Mouse (Mus musculus): ENCODE measurements around the gene Selenop. TPM values are rescaled to one million over a fixed set of nuclear protein-coding genes. Genes with fewer than 3 reads are reported as not detected.

Selenop gene
- polyA plus RNA-seq, 1 experiment, result 1,045 TPM

DNA sequence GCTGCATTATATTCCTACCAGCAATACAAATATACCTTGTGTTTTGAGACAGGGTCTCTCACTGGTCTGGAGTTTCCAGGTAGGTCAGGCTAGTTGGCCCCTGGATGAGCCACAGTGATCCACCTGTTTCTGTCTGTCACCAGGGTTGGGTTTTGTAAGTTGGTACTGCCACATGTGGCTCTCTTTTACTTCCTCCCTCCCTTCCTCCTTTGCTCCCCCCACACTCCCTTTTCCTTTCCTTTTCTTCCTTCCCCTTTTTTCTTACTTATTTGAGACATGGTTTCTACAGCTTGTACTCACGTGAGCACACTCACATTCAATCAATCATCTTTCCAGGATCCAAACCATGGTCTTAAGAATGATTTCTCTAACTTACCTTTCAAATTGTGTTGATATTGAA, 25.1 kb downstream of the Selenop start:
- H3K4me3 ChIP-seq (ENCODE audit: insufficient read depth, low read depth, low read length), result no peak overlapping the region

GRCm38 (mm10) chr15:3295986-3296385, 27.6 kb downstream of the Selenop start:
- no peak overlapping the region for H3K27ac ChIP-seq (replicated peaks; ENCODE audit: low read depth, low read length)
- no peak overlapping the region for H3K4me3 ChIP-seq (ENCODE audit: insufficient read depth, low read depth, low read length)
- no peaks in the 10 kb centered on the region for H3K4me1 ChIP-seq (ENCODE audit: control insufficient read depth, insufficient read depth, insufficient read length, low read length)

More for the DNA sequence above, 25.1 kb downstream of the Selenop start:
- Histone ChIP-seq H3K4me1 (ENCODE audit: control insufficient read depth, insufficient read depth, insufficient read length, low read length) (no peaks in the 10 kb centered on the region), H3K27ac (replicated peaks; ENCODE audit: low read depth, low read length) (no peak overlapping the region)

DNA sequence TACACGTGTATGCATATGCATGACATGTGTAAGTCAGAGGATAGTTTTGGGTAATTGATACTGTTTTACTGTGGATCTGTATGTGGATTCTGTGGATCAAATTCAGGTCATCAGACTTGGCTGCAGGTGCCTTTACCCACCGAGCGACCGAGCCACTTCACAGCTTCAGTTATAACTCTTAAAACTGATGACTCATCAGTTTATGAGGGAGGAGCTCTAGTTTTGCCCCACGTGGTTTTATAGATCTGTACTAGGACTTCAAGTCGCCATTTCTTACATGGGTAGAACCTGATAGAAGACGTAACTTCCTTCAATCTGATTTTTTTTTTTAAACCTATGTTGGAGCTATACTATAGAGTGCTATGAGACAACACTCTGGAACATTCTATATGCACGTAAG, 29.3 kb downstream of the Selenop start:
- no peak overlapping the region for H3K27ac ChIP-seq (replicated peaks; ENCODE audit: low read depth, low read length)

GRCm38 (mm10) chr15:3300361-3301100, 32.2 kb downstream of the Selenop start:
- Histone ChIP-seq H3K27ac (replicated peaks; ENCODE audit: low read depth, low read length) (no peak overlapping the region), H3K4me1 (ENCODE audit: control insufficient read depth, insufficient read depth, insufficient read length, low read length) (no peaks in the 10 kb centered on the region), H3K4me3 (ENCODE audit: insufficient read depth, low read depth, low read length) (no peak overlapping the region)

More for the DNA sequence above, 29.3 kb downstream of the Selenop start:
- H3K4me1 ChIP-seq (ENCODE audit: control insufficient read depth, insufficient read depth, insufficient read length, low read length), result no peaks in the 10 kb centered on the region
- no peak overlapping the region for H3K4me3 ChIP-seq (ENCODE audit: insufficient read depth, low read depth, low read length)

GRCm38 (mm10) chr15:3303426-3303825, 35.1 kb downstream of the Selenop start, which contains the start of gene Ccdc152:
TSS of gene Ccdc152 (minus strand) at chr15:3303526.
- Histone ChIP-seq H3K27ac (replicated peaks; ENCODE audit: low read depth, low read length) (no peak within 1 kb of the TSS), H3K4me3 (ENCODE audit: insufficient read depth, low read depth, low read length) (no peak within 1 kb of the TSS), H3K4me1 (ENCODE audit: control insufficient read depth, insufficient read depth, insufficient read length, low read length) (no peaks in the 10 kb centered on the region)

DNA sequence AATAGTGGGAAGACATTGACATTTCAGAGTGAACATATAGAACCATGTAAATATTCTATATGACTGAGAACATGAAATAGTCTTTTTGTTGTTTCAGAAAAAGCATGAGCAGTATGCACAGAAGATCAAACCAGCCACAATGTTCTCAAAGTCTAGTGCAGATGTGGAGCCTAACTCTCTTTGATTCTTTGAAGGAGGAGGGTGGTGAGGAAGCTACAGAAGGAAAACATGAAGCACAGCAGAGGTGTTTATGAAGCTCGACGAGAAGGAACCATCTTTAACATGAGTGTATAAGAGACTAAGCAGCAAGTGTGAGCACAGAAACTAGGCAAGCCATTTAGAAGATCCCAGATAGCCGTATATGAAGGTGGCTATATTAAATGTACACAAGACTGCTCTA, 41.5 kb downstream of the Selenop start:
- H3K4me3 ChIP-seq (ENCODE audit: insufficient read depth, low read depth, low read length), result no peak overlapping the region
- H3K27ac ChIP-seq (replicated peaks; ENCODE audit: low read depth, low read length), result no peak overlapping the region
- no peaks in the 10 kb centered on the region for H3K4me1 ChIP-seq (ENCODE audit: control insufficient read depth, insufficient read depth, insufficient read length, low read length)

DNA sequence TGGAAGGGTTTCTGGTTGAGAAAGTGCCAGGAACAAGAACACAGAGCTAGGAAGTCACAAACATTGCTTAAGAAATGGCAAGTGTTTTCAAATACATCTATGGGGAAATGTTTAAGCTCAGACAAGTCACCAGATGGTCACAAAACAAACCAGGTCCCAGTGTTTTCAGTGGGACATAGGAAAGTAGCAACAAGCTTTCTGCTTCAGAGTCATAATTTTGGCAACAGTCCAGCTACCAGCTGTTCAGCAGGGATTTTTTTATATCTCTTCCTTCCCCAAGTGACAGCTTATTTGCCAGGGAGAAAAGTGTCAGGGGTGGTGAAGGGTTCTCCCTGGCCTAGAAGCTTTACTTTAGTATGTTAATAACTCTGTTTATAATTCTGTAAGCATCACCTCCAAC, 44.6 kb downstream of the Selenop start:
- H3K27ac ChIP-seq (replicated peaks; ENCODE audit: low read depth, low read length), result no peak overlapping the region
- no peaks in the 10 kb centered on the region; the same call in 1 of the 2 replicates for H3K4me1 ChIP-seq (ENCODE audit: control insufficient read depth, insufficient read depth, insufficient read length, low read length)
- no peak overlapping the region for H3K4me3 ChIP-seq (ENCODE audit: insufficient read depth, low read depth, low read length)

- Histone ChIP-seq H3K4me1 (ENCODE audit: control insufficient read depth, insufficient read depth, insufficient read length, low read length) (no peaks in the 10 kb centered on the region; the same call in 1 of the 2 replicates), H3K4me3 (ENCODE audit: insufficient read depth, low read depth, low read length) (no peak overlapping the region), H3K27ac (replicated peaks; ENCODE audit: low read depth, low read length) (no peak overlapping the region)
Measured at GRCm38 (mm10) chr15:3316617-3317016, 48.3 kb downstream of the Selenop start.

DNA sequence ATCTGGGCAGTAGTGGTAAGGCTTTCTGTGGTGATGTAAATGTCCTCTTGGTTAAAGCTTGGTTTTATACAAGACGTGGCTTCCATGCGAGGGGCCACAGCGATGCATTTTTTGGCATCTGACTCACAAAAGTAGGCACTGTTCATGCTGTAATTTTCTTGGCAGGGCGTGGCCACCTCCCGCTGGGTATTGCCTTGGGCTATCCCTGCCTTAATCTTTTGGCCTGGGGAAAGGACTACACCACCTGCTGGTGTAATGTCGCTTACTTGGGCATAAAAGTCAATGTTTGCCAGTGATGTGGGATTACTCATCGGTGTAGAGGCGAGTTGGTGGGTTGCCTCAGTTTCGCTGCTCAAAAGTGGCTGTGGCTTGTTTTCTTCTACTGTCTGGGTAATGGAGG, 51.6 kb downstream of the Selenop start:
- Histone ChIP-seq H3K4me3 (ENCODE audit: insufficient read depth, low read depth, low read length) (no peak overlapping the region), H3K4me1 (ENCODE audit: control insufficient read depth, insufficient read depth, insufficient read length, low read length) (no peaks in the 10 kb centered on the region; the same call in 1 of the 2 replicates)

DNA sequence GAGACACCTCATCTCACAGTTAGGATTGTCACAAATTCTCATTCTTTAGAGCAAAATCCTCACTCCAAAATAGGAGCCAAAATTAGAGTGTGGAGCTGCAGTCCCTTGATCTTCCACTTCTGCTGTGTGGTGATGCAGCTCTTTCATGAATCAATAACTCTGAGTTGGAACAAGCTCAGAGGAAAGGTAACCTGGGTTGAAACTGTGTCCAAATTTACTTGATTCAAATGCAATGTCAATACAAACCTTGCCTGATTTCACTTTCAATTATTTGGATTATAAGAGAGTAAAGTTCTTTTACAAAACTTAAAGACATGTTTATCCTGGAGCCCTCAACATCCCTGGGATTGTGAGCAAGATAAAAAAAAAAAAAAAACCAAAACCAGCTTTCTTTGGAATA, 54.7 kb downstream of the Selenop start:
- no peak overlapping the region for H3K27ac ChIP-seq (replicated peaks; ENCODE audit: low read depth, low read length)
- no peaks in the 10 kb centered on the region for H3K4me1 ChIP-seq (ENCODE audit: control insufficient read depth, insufficient read depth, insufficient read length, low read length)
- no peak overlapping the region for H3K4me3 ChIP-seq (ENCODE audit: insufficient read depth, low read depth, low read length)

More for the DNA sequence above, 51.6 kb downstream of the Selenop start:
- no peak overlapping the region for H3K27ac ChIP-seq (replicated peaks; ENCODE audit: low read depth, low read length)

Other genes starting within 250 kb of the Selenop start
- gene Ccdc152, start 35.0 kb downstream of the Selenop start, polyA plus RNA-seq (2012; ENCODE audit: insufficient read depth, insufficient read length, missing spikeins), result 7.4 TPM in 1 of 2 replicates, not detected in the other

All from brown adipose tissue, adult 24 weeks (tissue).